Mouse (Mus musculus): ENCODE measurements around the gene Lrp1. TPM values are rescaled to one million over a fixed set of nuclear protein-coding genes. Genes with fewer than 3 reads are reported as not detected.

The Lrp1 gene
- polyA plus RNA-seq, 1 experiment: 118 TPM

DNA sequence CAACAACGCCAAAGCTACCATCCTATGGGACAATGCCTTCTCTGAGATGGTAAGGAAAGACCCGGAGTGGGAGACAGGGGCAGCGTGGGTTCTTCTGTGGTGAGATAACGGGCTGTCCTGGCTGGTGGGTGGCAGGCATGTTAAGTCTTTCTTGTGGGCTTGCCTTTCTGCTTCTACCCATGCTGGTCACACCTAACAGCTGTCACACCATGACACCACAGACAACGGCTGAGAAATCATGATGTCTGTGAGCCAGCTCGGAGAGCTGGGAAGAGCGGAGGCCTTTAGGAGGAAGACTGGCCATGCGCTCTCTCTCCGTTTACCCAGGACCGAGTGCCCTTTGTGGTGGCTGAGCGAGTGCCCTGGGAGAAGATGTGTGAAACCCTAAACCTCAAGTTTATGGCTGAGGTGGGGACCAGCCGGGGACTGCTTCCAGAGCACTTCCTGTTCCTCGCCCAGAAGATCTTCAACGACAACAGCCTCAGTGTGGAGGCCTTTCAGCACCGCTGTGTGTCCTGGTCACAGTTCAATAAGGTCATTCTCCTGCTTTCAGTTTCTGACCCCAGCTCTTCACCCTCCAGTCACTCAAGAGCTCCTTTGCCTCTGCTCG, 34.1 kb upstream of the Lrp1 start:
- 59% methylated on average over 16 of the region's 16 CpGs for WGBS
- DNase-seq (ENCODE audit: low read depth, low spot score): no peak

DNA sequence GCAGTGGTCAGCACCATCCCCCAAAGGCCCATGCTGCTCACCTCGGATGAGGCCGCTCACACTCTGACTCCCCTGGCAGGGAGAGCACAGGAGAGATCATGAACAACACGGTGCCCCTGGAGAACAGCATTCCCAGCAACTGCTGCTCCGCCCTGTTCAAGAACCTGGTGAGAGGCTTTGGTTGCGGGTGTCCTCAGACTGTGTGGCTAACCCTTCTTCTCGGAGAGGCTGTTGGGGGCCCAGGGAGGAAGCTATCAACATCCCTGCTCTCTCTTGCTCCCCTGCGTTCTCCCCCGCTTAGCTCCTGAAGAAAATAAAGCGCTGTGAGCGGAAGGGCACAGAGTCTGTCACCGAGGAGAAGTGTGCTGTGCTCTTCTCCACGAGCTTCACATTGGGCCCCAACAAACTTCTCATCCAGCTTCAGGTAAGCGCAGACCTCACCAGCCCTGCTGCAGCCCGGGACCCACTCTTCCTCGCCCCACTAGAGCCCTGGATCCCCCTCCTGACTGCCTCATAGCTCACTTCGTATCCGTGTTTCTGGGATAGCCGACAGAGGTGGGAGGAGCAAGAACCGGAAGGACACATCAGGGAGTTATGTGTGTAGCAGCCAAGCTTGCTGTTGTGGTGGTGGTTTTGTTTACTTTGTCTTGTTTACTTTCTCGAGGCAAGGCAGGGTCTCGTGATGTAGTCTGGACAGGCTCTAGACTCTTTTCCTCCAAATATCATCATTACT, 32.1 kb upstream of the Lrp1 start:
- WGBS: 63% methylated on average over 21 of the region's 21 CpGs
- DNase-seq (ENCODE audit: low read depth, low spot score): no peak

DNA sequence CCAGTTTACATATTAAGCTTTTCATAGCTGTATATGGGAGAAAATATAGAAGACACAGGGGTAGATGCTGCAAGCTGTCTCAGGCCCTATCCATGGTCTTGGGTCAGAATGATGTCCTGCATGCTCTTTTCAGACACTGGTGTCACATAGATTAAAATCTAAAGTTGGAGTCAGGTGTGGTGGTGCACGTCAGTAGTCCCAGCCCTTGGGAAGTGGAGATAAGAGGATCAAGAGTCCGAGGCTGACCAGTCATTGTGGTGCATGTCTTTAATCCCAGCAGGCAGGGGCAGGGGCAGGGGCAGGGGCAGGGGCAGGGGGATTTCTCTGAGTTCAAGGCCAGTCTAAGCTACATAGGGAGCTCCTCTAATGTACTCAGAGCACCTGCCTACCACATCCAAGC, 24.8 kb upstream of the Lrp1 start:
- 85% methylated on average over 2 of the region's 2 CpGs for WGBS
- DNase-seq (ENCODE audit: low read depth, low spot score): no peak

- DNase-seq (ENCODE audit: low read depth, low spot score): no peak
- under 1% methylated on average over 25 of the region's 25 CpGs for WGBS
Measured at GRCm38 (mm10) chr10:127643553-127644238, 22.7 kb upstream of the Lrp1 start.

DNA sequence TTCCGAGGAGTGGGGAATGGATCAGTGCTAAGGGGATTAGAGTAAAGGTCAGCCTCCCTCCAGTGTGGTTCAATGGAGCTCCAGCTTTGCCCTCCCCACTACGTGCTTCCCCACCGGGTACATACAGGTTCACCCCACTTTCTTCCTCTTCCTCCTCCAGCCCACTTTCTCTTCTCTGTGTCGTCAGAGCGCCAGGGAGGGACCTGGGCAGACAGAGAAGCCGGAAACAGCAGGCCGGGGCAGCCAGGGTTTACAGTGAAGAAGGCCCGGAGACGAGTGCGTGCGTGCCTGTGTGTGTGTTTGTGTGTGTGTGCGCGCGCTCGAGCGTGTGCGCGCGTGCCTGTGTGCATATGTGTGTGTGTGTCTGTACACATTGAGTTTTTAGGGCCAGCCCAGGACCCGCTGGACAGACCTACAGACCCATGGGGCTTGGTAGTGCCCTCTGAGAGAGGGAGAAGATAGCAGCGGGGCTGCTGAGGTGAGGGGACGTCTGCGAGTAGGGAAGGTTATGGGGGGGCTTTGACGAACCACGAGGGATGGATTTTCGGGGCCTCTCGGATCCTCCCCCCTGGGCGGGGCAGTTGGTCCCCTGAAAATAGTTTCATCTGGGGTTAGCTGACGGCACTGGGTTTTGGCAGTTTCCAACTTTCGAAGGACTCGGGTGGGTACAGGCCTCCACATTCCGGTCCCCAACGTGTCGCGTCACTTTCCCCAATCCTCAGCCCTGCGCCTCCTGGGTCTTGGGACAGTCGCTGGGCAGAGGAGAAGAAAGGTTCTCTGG, 22.0 kb upstream of the Lrp1 start, which contains the start of gene Stat6:
TSS of gene Stat6 (plus strand) at position 215 of the 781 bp plus-strand sequence.
- WGBS: under 1% methylated on average over 37 of the region's 37 CpGs
- no peak for DNase-seq (ENCODE audit: low read depth, low spot score)

DNA sequence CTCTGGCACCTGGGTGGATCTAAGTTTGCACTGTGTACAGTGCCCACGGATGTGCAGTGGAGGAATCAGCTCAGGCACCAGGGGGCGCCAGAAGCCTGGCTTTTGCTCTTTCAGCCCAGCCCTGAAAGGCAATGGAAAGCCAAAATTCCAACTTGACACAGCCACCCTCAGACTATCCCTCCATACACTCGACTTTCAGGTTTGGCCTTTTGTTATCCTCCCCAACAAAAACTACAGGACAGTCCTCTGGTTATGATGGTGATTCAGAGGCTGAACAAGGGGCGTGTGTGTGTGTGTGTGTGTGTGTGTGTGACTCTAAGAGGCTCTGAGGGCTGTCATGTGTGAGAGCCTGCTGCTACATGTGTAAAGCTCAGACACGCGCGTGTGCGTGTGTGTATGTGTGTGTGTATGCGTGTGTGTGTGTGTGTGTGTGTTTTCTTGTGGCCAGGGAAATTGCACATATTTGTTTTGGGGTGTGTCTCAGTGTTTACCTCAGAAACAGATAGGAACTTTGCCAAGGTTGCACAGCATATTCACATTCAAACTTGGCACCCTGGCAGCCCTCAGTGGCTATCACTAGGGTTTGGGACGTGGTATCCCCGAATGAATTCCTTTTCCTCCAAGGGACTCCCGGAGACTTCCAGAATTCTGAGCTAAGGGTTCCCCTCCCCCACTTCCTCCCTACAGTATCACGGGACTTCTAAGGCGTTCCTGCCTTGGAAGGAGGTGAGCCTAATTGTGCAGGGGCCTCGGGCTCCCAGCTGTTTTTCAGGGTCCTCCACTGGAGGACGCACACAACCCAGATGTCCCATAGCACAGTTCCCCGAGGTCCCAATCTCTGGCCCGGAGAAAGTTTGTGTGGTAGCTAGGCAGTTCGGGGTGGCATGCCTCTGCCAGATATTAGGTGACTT, 21.2 kb upstream of the Lrp1 start:
- no peak for DNase-seq (ENCODE audit: low read depth, low spot score)
- under 1% methylated on average over 19 of the region's 19 CpGs for WGBS

GRCm38 (mm10) chr10:127640421-127640820, 19.5 kb upstream of the Lrp1 start:
- DNase-seq (ENCODE audit: low read depth, low spot score): no peak
- 73% methylated on average over 5 of the region's 5 CpGs for WGBS

DNA sequence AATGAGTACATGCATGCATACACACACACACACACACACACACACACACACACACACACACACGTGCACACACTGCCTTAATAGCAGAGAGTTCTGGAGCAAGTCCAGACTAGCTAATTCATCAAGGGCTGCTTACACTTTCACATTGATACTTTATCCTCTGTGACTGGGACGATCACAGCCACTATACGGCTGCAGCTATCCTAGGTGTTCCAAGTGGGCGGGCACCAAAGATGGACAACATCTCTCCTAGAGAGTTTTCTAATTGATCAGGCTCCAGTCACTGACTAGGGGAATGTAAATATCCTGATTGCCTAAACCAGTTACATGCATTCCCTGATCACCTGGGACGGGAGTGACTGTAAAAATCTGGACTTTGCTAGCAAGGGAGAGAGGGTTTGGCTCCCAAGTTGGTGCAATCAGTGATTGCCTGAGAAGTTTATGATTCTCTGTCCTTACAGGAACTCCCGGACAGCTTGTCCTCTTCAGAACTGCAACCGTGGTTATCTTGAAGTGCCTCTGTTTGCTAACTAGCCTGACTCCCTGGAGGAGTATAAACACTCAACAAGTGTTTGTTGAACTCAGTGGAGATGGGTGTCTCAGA, 11.8 kb upstream of the Lrp1 start:
- WGBS: 18% methylated on average over 7 of the region's 7 CpGs
- DNase-seq (ENCODE audit: low read depth, low spot score): no peak

- DNase-seq (ENCODE audit: low read depth, low spot score): no peak
- WGBS: 81% methylated on average over 10 of the region's 10 CpGs
Measured at GRCm38 (mm10) chr10:127631261-127632214, 10.6 kb upstream of the Lrp1 start.

DNA sequence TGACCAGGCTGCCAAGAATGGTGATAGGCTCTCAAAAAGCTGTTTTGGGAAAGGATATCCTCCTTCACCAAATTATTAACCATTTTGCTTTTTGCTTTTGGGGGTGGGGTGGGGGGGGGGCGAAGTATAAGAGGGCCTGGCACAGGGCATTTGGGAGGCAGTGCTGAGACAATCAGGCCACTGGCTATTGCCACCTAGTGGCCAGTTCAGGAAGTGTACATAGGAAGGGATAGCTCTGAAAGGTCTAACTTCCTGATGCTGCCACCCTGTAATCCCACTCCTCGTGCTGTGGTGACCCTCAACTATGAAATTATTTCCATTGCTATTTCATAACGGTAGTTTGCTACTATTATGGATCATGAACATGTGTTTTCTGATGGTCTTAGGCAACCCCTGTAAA, 5.5 kb upstream of the Lrp1 start:
- no peak for DNase-seq (ENCODE audit: low read depth, low spot score)
- WGBS: 92% methylated on average over 3 of the region's 3 CpGs

DNA sequence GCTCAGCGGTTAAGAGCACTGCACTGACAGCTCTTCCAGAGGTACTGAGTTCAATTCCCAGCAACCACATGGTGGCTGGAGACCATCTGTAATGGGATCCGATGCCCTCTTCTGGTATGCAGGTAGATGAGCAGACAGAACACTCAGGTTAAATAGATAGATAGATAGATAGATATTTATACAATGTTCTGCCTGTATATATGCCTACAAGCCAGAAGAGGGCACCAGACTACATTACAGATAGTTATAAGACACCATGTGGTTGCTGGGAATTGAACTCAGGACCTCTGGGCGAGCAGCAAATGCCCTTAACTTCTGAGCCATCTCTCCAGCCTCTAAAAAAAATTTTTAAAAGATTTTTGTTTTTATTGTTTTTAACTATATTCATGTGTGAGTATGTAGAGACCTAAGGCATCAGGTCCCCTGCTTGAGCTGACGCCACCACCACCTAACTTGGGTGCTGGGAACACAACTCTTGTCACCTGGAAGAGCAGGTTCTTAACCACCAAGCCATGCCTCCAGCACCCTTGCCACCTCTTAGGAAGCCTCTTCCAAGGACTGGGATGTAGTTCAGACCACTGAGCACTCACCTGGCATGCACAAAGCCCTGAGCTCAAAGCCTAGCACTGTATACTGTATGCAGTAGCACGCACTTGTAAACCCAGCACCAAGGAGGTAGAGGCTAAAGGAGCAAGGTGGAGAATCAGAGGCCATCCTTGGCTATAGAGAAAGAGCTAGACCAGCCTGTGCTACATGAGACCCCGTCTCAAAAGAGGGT, 2.7 kb upstream of the Lrp1 start:
- DNase-seq (ENCODE audit: low read depth, low spot score): no peak
- WGBS: 96% methylated on average over 6 of the region's 6 CpGs

DNA sequence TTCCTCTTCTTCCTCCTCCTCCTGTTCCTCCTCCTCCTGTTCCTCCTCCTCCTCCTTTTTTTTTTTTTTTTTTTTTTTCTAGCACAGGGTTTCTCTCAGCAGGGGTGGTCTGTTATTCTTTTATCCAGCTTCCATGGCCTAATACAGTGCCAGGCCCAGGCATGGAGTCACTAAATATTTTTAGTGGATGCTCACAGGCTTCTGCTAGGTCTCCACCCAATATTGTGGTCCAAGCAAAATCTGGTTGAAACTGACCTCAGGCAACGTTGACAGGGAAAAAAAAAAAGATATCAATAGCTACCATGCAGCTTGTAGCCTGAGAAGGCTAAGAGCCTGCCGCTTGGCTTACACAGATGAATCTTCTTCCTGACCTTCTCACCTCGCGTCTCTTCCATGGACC, 1.7 kb upstream of the Lrp1 start:
- WGBS: 75% methylated on average over 4 of the region's 4 CpGs
- no peak for DNase-seq (ENCODE audit: low read depth, low spot score)

DNA sequence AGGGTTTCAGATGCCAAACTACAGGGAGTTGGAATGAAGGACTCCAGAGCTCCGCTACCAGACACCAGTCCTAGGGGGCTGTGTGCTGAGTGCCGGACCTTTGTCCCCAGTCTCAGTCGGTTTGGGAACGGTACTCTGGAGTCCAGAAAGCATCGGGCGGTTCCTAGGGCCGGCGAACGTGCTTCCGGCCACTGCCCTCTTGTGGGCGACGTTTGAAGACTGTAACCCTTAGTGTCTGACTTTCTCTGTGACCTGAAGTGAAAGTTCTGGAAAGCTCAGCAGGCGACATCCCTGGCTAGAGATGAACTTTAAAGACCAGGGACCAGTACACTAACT, 1.1 kb upstream of the Lrp1 start:
- WGBS: under 1% methylated on average over 13 of the region's 13 CpGs

GRCm38 (mm10) chr10:127621191-127622056, 476 bp upstream of the Lrp1 start:
- WGBS: under 1% methylated on average over 38 of the region's 39 CpGs
- peak; percentile 82 for DNase-seq (ENCODE audit: low read depth, low spot score)

More for the DNA sequence above, 1.1 kb upstream of the Lrp1 start:
- no peak for DNase-seq (ENCODE audit: low read depth, low spot score)

GRCm38 (mm10) chr10:127619941-127620405, 975 bp downstream of the Lrp1 start:
- DNase-seq (ENCODE audit: low read depth, low spot score): no peak
- 11% methylated on average over 12 of the region's 12 CpGs for WGBS

DNA sequence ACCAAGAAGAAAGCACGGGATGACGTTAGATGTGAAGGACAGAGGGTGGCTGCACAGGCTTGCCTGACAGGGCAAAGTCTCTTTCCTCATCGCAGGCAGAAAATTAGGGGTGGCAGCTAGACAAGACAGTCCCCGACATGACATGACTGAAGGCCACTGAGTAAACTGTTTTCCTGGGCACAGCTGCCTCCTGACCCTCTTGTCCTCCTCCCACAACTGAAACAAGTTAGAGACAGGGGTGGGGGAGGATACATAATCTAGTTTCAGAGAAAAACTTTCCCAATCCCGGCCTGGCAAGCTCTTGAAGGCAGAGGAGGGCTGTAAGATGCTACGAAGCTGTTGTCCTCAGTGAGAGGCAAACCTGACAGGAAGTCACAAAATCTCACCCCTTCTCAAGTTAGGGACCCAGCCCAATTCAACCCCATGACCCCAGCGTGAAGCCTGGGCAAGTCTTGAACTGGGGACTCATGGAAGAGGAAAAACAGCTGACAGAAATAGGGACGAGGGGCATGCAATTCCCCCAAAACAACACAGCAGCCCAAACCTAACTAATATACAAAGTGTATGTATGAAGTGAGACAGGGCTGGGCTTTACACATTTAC, 1.7 kb downstream of the Lrp1 start:
- WGBS: 11% methylated on average over 8 of the region's 8 CpGs
- no peak for DNase-seq (ENCODE audit: low read depth, low spot score)

All from large intestine, adult 2 months (tissue).